Mouse (Mus musculus): ENCODE data around the gene Txlng.

Txlng gene

GRCm38 (mm10) chrX:162760115-162760942 is 68.9 kb downstream of the Txlng start, which contains the start of gene Rbbp7:
Gene Rbbp7 (plus strand): TSS chrX:162760402.
- peak; percentile 86 to 89 for DNase-seq

GRCm38 (mm10) chrX:162759251-162760114 is 69.8 kb downstream of the Txlng start:
- DNase-seq, result peak; percentile 24 to 50

GRCm38 (mm10) chrX:162756058-162756457 is 73.2 kb downstream of the Txlng start:
- no peak for DNase-seq

- no peak for DNase-seq
Measured at GRCm38 (mm10) chrX:162754314-162754713, 74.9 kb downstream of the Txlng start.

GRCm38 (mm10) chrX:162752418-162752817 is 76.8 kb downstream of the Txlng start:
- no peak for DNase-seq

GRCm38 (mm10) chrX:162748696-162749420 is 80.4 kb downstream of the Txlng start:
- no peak for DNase-seq

- DNase-seq, result no peak
Measured at GRCm38 (mm10) chrX:162736140-162736659, 93.1 kb downstream of the Txlng start.

GRCm38 (mm10) chrX:162734997-162735929 is 94.0 kb downstream of the Txlng start:
- DNase-seq, result peak; percentile 25 to 48

- no peak for DNase-seq
Measured at GRCm38 (mm10) chrX:162730031-162730430, 99.2 kb downstream of the Txlng start.

Data from thymus, adult 18-20 months (tissue).